Mouse (Mus musculus) regulatory T cell (primary cell): ENCODE data around the gene Zfp282.
"Not testable (repeated sequence)": the region's sequence is repeated elsewhere in the genome, so short reads cannot be mapped to it uniquely, and the experiment has no call there.

ENCODE experiments used
- in situ Hi-C: fragments of 300-600 bp; cut with MboI, MseI; formaldehyde crosslinking; loops from one replicate; pipeline ENCODE4 v1.15.1; 2025; ENCODE audit warnings: high pct_unique_total_duplicates

The Zfp282 gene

DNA sequence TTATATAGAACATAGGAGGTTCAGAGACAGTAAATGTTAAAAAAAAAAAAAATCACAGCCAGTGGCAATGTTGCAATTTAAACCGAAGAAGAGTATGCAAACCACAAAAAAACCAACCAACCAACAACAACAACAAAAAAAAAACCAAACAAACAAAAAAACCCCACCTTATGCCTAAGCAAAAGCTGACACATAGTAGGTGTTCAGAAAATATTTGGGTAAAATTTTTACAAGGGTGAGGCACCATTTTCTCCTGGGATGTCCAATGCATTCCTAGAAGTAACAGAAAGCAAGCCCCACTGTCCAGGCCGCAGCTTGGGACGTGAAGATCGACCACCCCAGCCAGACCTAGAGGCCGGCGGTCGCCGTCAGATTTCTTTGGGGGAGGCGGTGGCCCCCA lies at the start of gene Zfp282:
TSS of gene Zfp282 (plus strand) at position 147 of the 400 bp plus-strand sequence.
- in situ Hi-C loops, result no loop called here

DNA sequence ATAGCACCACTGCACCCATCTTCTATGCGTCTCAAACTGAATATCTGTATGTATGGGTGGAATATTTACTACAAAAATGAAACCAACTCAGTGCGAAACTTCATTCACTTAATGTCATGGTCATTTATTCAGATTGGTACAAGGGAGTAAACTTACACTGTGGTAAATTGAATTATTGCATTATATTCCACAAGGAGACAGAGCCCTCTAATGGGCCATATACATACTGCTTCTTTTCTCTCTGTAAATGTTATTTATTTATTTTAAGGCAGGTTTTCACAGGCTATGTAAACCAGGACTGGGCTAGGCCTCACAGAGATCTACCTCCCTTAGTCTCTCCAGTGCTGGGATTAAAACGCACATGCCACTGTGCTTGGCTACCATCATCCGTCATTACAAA lies 49.5 kb upstream of the Zfp282 start:
- in situ Hi-C loops, result loop anchor here (5.0 kb wide), 1 partner anchor 35 kb away; no protein-coding TSS in a partner anchor

- in situ Hi-C loops, result loop anchor here (5.0 kb wide), 1 partner anchor 37 kb away; no protein-coding TSS in a partner anchor
Observed at GRCm38 (mm10) chr6:47828950-47829349, 48.1 kb upstream of the Zfp282 start.

DNA sequence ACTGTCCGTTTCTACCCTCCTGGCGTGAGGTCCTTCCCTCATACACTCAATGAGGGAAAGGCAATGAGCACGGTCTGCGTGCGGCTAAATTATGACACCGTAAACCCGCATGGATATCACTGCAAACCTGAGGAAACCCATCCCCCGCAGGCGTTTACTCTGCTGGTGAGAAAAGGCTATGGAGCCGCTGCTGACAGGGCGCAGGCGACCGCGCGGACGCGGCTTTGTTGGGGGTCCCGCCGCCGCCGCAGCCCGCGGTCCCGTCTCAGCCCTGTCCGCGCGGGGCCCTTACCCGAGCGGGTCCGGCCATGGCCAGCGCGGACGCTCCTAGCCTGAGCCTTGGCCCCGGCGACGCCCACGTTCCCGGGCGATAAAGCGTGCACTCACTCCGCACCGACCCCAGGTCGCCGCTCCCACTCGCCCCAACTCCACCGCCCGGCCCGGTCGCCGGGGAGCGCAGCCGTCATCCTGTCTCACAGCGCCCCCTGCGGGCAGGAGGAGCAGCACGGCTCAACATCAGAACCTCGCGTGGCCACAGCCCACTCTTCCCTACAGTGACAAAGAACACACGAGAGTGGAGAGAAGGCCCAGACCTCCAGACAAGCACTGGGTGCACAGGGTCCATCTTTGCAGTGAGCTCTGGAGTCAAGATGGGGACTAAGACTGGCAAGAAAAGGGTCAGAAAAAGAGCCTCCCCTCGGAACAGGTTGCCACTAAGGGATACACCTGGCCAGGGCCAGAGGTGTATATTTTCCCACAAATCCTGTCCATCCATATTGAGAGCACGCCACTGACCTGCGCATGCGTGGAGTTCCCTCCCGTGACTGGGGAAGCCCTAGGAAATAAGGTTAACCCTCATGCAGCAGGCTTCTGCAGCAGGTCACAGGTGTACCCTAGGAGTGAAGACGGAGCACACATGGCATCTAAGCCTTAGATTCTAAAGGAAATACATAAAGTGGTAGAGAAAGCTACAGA lies 46.6 kb upstream of the Zfp282 start, which contains the start of gene Zfp786:
TSS of gene Zfp786 (minus strand) at position 764 of the 975 bp plus-strand sequence.
- in situ Hi-C loops, result no loop called here

DNA sequence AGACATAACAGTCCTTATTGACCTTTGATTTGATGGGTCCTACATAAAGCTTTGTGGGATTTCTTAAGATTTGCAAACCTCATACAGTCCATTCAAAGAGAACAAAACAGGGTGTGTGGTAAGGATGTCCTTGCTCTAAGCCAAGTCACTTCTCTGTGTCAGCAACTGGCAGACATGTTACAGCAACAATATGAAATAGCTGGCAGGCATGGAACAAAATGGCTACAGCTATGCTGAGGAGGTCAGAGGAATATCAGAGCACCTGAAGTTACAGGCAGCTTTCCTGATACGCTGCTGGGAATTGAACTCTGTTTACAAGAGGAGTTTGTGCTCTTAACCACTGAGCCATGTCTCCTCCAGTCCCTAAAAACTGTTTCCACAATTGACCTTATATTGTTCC lies 44.8 kb upstream of the Zfp282 start:
- in situ Hi-C loops, result no loop called here

- in situ Hi-C loops, result no loop called here
Observed at GRCm38 (mm10) chr6:47835482-47835983, 41.5 kb upstream of the Zfp282 start, which contains the start of gene Zfp398. TSS of gene Zfp398 (plus strand) at chr6:47835661.

DNA sequence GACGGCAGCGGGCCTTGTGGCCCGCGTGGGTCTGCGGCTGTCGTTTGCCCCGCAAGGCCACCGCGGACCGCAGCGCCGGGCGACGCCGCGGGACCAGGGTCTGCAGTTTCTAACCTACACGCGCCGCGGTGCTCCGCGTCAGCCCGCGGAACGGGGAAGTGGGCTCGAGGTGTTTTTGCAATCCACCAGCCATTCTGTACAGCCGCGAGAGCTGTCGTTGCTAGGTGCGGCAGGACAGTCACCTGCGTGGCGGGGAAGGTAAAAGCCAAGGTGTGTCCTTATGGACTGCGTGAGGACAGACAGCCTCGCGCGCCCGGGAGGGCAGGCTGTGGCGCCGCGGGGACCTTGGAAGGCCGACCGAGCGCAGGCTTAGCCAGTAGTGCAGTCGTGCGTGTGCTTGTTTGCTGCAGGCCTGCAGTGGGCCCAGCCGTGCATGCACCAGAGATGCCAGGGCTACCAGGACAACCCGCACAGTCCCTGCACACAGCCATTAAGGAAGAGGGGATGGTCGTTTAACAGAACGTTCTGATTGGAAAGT lies 41.0 kb upstream of the Zfp282 start:
- in situ Hi-C loops, result no loop called here

GRCm38 (mm10) chr6:47837630-47838029 lies 39.4 kb upstream of the Zfp282 start:
- in situ Hi-C loops, result no loop called here

DNA sequence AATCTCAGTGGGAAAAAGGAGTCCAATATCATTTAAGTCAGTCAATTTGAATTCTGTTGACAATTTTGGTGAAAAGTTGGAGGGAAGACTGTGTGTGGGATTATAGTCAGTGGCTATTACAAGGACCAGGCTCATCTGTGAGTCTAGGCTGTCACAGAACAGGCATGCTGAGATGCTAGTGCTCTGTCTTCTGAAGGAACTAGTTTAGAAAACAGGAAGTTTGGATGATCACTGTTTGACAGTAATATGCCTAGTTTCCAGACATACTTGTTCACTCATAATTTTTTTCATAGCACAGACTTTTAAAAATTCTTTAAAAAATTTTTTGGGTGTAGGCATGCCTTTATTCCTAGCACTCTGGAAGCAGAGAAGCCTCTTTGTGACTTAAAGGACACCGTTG lies 35.9 kb upstream of the Zfp282 start:
- in situ Hi-C loops, result no loop called here

DNA sequence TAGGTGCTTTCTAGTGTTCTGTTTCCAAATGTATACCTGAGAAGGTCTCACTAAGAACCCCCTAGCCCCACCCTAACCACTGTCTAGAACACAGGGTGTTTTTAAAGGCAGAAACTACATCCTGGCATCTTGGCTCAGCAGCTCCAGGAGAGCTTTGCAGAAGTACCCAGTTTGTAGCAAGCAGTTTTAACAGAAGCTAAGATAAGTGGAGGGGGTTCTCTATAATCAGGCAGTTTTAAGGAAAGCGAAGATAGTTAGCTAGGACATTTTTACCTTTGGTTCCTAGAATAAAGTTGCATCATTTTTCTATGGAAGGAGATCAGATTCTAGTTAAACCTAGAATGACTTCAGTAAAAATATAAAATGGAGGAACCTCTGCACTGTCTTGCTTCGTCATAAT lies 35.2 kb upstream of the Zfp282 start:
- in situ Hi-C loops, result no loop called here

- in situ Hi-C loops, result no loop called here
Observed at GRCm38 (mm10) chr6:47842337-47842736, 34.7 kb upstream of the Zfp282 start.

GRCm38 (mm10) chr6:47845779-47846178 lies 31.2 kb upstream of the Zfp282 start:
- in situ Hi-C loops, result no loop called here

- in situ Hi-C loops, result no loop called here
Observed at GRCm38 (mm10) chr6:47857241-47857640, 19.8 kb upstream of the Zfp282 start.

DNA sequence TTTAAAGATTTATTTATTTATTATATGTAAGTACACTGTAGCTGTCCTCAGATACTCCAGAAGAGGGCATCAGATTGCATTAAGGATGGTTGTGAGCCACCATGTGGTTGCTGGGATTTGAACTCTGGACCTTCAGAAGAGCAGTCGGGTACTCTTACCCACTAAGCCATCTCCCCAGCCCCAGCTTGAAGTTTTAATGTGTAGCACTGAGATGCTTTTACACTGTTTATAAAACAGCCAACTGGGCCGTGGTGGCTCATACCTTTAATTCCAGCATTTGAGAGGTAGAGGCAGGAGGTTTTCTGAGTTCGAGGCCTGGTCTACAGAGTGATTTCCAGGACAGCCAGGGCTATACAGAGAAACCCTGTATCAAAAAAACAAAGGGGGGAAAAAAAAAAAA lies 19.3 kb upstream of the Zfp282 start:
- in situ Hi-C loops, result not testable (repeated sequence)

GRCm38 (mm10) chr6:47872266-47872665 lies 4.7 kb upstream of the Zfp282 start:
- in situ Hi-C loops, result no loop called here

DNA sequence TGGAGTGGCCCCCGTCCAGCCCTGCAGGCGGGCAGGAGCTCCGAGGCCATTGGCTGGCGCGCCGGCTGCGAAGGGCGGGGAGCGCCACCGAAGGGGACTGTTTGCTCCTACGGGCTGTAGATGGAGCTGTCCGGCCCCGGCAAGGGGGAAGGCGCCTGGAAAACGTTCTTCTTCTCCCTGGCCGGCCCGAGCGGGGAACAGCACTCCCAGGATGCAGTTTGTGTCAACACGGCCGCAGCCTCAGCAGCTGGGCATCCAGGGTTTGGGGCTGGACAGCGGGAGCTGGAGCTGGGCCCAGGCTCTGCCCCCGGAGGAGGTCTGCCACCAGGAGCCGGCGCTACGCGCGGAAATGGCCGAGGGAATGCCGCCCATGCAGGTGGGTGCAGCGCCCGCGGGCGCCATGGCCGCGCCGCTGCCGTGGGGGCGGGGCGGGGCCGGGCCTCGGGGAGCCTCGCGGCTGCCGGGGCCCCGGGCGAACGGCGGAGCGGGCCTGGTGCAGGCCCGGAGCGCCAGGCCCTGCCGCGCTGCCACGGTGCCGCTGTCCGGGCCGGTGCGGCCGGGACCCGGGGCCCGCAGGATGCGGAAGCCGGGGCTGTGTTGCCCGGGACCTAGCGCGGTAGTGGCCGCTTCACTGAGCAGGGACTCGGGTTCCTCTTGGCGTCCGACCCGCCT lies 593 bp downstream of the Zfp282 start:
- in situ Hi-C loops, result no loop called here

DNA sequence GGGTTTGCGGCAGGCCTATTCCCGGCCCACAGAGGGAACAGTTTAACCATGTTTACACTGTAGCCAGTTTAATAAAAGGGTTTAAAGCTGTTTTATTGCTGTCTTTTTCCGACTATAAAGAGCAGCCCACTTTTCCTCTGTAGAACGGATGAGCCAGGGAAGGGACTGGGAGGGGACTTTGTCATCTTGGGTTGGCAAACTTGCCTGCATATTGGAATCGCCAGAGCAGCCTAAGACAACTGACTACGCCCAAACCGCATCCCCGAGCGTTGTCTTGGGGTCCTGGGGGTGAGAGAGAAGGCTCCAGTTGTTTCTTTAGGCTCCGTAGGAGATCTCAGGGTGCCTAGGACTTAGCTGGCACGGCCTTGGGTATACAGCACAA lies 1.1 kb downstream of the Zfp282 start:
- in situ Hi-C loops, result no loop called here

- in situ Hi-C loops, result no loop called here
Observed at GRCm38 (mm10) chr6:47878593-47878992, 1.6 kb downstream of the Zfp282 start.

- in situ Hi-C loops, result no loop called here
Observed at GRCm38 (mm10) chr6:47879049-47879716, 2.2 kb downstream of the Zfp282 start.

- in situ Hi-C loops, result no loop called here
Observed at GRCm38 (mm10) chr6:47880166-47880565, 3.2 kb downstream of the Zfp282 start.

- in situ Hi-C loops, result no loop called here
Observed at GRCm38 (mm10) chr6:47888812-47889383, 11.9 kb downstream of the Zfp282 start.
